Mouse (Mus musculus) intestine, postnatal 0 days (tissue): ENCODE results near the gene Srebf2. TPM values are rescaled to one million over a fixed set of nuclear protein-coding genes. Genes with fewer than 3 reads are reported as not detected.

Experiments used
- ATAC-seq: fragments of 200-750 bp; cut with Nextera tagmentation; 2 replicates; pipeline ENCODE4 v1.8.0; 2017; ENCODE audit warnings: mild to moderate bottlenecking, moderate TSS enrichment, moderate library complexity
- H3K27ac ChIP-seq: fragments of 300-500 bp; sonication (generic); 2 replicates; pipeline ENCODE4 v1.5.1; 2014; ENCODE audit warnings: mild to moderate bottlenecking, low read depth, low read length, moderate library complexity
- H3K27me3 ChIP-seq: fragments of 300-500 bp; sonication (generic); replicated peaks from 2 replicates; pipeline ENCODE4 v1.6.1; 2014; ENCODE audit warnings: low read length, mixed read lengths; ENCODE audit not compliant: control insufficient read depth, insufficient read depth
- H3K36me3 ChIP-seq: fragments of 300-500 bp; sonication (generic); 2 replicates; pipeline ENCODE4 v1.6.1; 2014; ENCODE audit warnings: mild to moderate bottlenecking, moderate library complexity; ENCODE audit not compliant: control insufficient read depth, insufficient read depth
- H3K4me1 ChIP-seq: fragments of 300-500 bp; sonication (generic); replicated peaks from 2 replicates; pipeline ENCODE4 v1.6.1; 2014; ENCODE audit warnings: antibody characterized with exemption, low read length, mixed read lengths; ENCODE audit not compliant: control insufficient read depth, insufficient read depth
- H3K4me2 ChIP-seq: fragments of 300-500 bp; sonication (generic); replicated peaks from 2 replicates; pipeline ENCODE4 v1.6.1; 2014; ENCODE audit warnings: low read depth, mild to moderate bottlenecking, moderate library complexity
- H3K4me3 ChIP-seq: fragments of 300-500 bp; sonication (generic); 2 replicates; pipeline ENCODE4 v1.5.1; 2014; ENCODE audit warnings: low read depth, low read length
- H3K9ac ChIP-seq: fragments of 300-500 bp; sonication (generic); 2 replicates; pipeline ENCODE4 v1.6.1; 2014; ENCODE audit warnings: mild to moderate bottlenecking, low read depth, low read length
- H3K9me3 ChIP-seq: fragments of 300-500 bp; sonication (generic); 2 replicates; pipeline ENCODE4 v1.6.1; 2016; ENCODE audit warnings: mixed run types; ENCODE audit not compliant: control insufficient read depth
- CTCF ChIP-seq: sonication (generic); IDR thresholded peaks from 2 replicates; pipeline ENCODE4 v1.5.1; 2016; ENCODE audit warnings: low read depth, mild to moderate bottlenecking, control low read depth, antibody characterized with exemption, moderate library complexity
- WGBS: fragments of 180-500 bp; shearing (Covaris S2); extraction: QIAGEN DNeasy Blood & Tissue Kit; methylation state at CpG from one replicate; pipeline ENCODE4 v1.1.7; 2014; 5-methylcytosine and 5-hydroxymethylcytosine counted together
- polyA plus RNA-seq: library from polyadenylated mRNA; unstranded; fragments of >200 nt; fragmentation: Nextera tagmentation; extraction: Ambion mirVana; gene quantifications from 2 replicates; pipeline ENCODE4 v1.2.1, GENCODE M21; 2015

The Srebf2 gene
- polyA plus RNA-seq, 1 experiment from 2014 or later = 68.7 TPM

- H3K36me3 ChIP-seq = peaks cover 90% of the 10 kb centered on the region
- H3K27ac ChIP-seq = peak overlapping the region; percentile 80
- ATAC-seq = no peak
- WGBS = 60% methylated on average over 10 of the region's 10 CpGs
- no peak for TF ChIP-seq CTCF
- H3K9me3 ChIP-seq = 0 out of 2 replicates have a peak, but pooled peaks cover 3% of the 10 kb centered on the region
- no peaks in the 10 kb centered on the region for H3K4me1 ChIP-seq
- H3K9ac ChIP-seq = no peak overlapping the region
- H3K4me2 ChIP-seq = no peak overlapping the region
- no peak overlapping the region for H3K4me3 ChIP-seq
- no peaks in the 10 kb centered on the region for H3K27me3 ChIP-seq
Measured at GRCm38 (mm10) chr15:82183596-82183995, 36.6 kb downstream of the Srebf2 start.

DNA sequence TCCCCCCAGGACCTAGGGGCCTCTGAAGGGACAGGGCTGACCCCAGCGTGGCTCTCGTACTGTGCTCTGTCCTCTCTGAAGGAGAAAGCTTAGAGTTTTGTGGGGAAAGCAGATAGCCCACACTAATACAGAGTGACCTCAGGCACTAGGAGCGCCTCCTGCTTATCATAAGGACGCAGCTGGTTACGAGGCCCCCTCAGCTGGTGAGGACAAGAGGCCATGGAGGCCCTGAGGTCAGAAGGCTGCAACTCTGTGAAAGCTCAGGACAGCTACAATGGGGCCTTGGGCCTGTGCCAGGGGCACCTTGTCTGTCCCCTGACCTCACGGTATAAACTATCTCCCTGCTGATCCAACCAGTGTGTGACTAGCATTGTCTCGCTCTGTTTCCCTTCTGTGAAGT is 37.2 kb downstream of the Srebf2 start:
- no peaks in the 10 kb centered on the region for H3K27me3 ChIP-seq
- 0 out of 2 replicates have a peak, but pooled peaks cover 3% of the 10 kb centered on the region for H3K9me3 ChIP-seq
- H3K9ac ChIP-seq = no peak overlapping the region; the same call in 1 of the 2 replicates
- TF ChIP-seq CTCF = no peak
- 0 out of 2 replicates have a peak overlapping the region, but pooled peaks have one; percentile 18 for H3K4me2 ChIP-seq
- no peaks in the 10 kb centered on the region for H3K4me1 ChIP-seq
- H3K36me3 ChIP-seq = peaks cover 85% of the 10 kb centered on the region
- ATAC-seq = peak; percentile 53
- H3K4me3 ChIP-seq = no peak overlapping the region
- peak overlapping the region; percentile 80 for H3K27ac ChIP-seq
- WGBS = 48% methylated on average over 7 of the region's 7 CpGs

GRCm38 (mm10) chr15:82184656-82185055 is 37.7 kb downstream of the Srebf2 start:
- Histone ChIP-seq H3K27ac (peak overlapping the region; percentile 80), H3K9me3 (0 out of 2 replicates have a peak, but pooled peaks cover 3% of the 10 kb centered on the region), H3K4me1 (no peaks in the 10 kb centered on the region), H3K27me3 (no peaks in the 10 kb centered on the region), H3K4me3 (no peak overlapping the region), H3K4me2 (no peak overlapping the region), H3K36me3 (peaks cover 85% of the 10 kb centered on the region), H3K9ac (no peak overlapping the region; the same call in 1 of the 2 replicates)
- no peak for TF ChIP-seq CTCF
- peak; percentile 79 for ATAC-seq
- 58% methylated on average over 10 of the region's 10 CpGs for WGBS

DNA sequence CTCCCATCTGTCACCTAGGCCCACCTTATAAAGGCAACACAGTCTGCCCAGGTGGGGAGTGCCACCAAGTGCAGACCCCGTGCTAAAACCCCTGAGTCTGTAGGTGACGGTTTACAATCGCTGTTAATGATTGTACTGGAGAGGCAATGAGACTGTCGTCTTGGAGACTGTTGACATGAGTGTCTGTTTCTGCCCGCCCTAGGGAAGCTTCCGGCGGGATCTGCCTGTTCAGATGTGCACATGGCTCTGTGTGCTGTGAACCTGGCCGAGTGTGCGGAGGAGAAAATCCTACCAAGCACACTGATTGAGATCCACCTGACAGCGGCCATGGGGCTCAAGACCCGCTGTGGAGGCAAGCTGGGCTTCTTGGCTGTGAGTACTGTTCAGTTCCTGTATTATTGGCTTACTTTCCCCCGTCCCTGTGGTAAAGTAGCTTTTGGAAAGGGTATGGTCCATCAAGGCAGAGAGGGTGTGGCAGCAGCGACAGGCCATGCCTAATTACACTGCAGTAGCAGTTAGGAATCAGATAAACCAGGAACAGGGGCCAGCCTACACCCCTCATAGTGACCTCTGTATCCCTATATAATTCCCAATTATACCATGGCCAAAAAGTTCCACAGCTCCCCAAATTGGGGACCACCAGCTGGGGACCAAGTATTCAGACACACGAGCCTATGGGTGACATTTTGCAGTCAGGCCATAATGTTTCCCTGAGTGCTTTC is 38.2 kb downstream of the Srebf2 start:
- no peaks in the 10 kb centered on the region for H3K4me1 ChIP-seq
- H3K36me3 ChIP-seq = peaks cover 84% of the 10 kb centered on the region
- ATAC-seq = peak; percentile 34; the same call in 1 of the 2 replicates
- TF ChIP-seq CTCF = no peak
- H3K27me3 ChIP-seq = no peaks in the 10 kb centered on the region
- 0 out of 2 replicates have a peak, but pooled peaks cover 3% of the 10 kb centered on the region for H3K9me3 ChIP-seq
- 68% methylated on average over 14 of the region's 14 CpGs for WGBS
- no peak overlapping the region for H3K9ac ChIP-seq
- no peak overlapping the region for H3K4me2 ChIP-seq
- peak overlapping the region; percentile 80 for H3K27ac ChIP-seq
- H3K4me3 ChIP-seq = no peak overlapping the region

DNA sequence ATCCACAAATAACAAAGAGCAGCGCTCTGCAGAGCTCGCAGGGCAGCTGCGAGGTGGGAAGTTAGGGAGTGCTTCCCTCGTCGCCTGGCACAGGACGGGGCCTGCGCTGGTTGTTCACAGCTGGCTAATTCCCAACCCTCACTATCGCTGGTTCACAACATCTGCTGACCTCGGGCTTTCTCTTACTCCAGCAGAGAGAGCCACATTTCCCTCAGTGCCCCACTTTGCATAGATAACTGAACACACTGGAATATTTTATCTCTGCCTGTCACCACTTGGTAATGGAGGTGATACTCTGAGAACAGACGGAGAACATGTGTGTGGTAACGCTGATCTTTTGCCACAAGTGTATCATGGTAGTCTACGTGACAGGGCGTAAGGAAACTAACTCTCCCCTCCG is 39.1 kb downstream of the Srebf2 start:
- no peak overlapping the region for H3K4me2 ChIP-seq
- ATAC-seq = no peak
- no peak for TF ChIP-seq CTCF
- no peaks in the 10 kb centered on the region for H3K27me3 ChIP-seq
- WGBS = 66% methylated on average over 14 of the region's 14 CpGs
- no peak overlapping the region for H3K9ac ChIP-seq
- H3K27ac ChIP-seq = 0 out of 2 replicates have a peak overlapping the region, but pooled peaks have one; percentile 30
- peaks cover 80% of the 10 kb centered on the region for H3K36me3 ChIP-seq
- no peak overlapping the region for H3K4me3 ChIP-seq
- no peaks in the 10 kb centered on the region for H3K4me1 ChIP-seq
- H3K9me3 ChIP-seq = 0 out of 2 replicates have a peak, but pooled peaks cover 3% of the 10 kb centered on the region

- Histone ChIP-seq H3K9ac (no peak overlapping the region), H3K4me2 (no peak overlapping the region), H3K4me1 (no peaks in the 10 kb centered on the region), H3K36me3 (peaks cover 84% of the 10 kb centered on the region), H3K27ac (0 out of 2 replicates have a peak overlapping the region, but pooled peaks have one; percentile 30), H3K27me3 (no peaks in the 10 kb centered on the region), H3K4me3 (no peak overlapping the region), H3K9me3 (0 out of 2 replicates have a peak, but pooled peaks cover 3% of the 10 kb centered on the region)
- WGBS = 74% methylated on average over 5 of the region's 5 CpGs
- TF ChIP-seq CTCF = peak; percentile 11; the same call in 1 of the 2 replicates
- ATAC-seq = no peak
Measured at GRCm38 (mm10) chr15:82186931-82187330, 40.0 kb downstream of the Srebf2 start.
